Mouse (Mus musculus): ENCODE measurements around the gene 1700001P01Rik. TPM values are rescaled to one million over a fixed set of nuclear protein-coding genes. Genes with fewer than 3 reads are reported as not detected.
"Not testable (repeated sequence)": the region's sequence is repeated elsewhere in the genome, so short reads cannot be mapped to it uniquely, and the experiment has no call there.

1700001P01Rik gene
- total and polyA plus RNA-seq, 3 experiments, result 0.49 TPM; not detected in 2

GRCm38 (mm10) chr11:97744718-97745330 is 30.9 kb downstream of the 1700001P01Rik start:
- DNase-seq, result peak; percentile 99

- DNase-seq, result peak; percentile 76
Observed at GRCm38 (mm10) chr11:97744063-97744717, 31.5 kb downstream of the 1700001P01Rik start, which contains the start of gene Pip4k2b. Pip4k2b (minus strand) TSS chr11:97744704.

- DNase-seq, result no peak
Observed at GRCm38 (mm10) chr11:97743423-97743822, 32.3 kb downstream of the 1700001P01Rik start.

DNA sequence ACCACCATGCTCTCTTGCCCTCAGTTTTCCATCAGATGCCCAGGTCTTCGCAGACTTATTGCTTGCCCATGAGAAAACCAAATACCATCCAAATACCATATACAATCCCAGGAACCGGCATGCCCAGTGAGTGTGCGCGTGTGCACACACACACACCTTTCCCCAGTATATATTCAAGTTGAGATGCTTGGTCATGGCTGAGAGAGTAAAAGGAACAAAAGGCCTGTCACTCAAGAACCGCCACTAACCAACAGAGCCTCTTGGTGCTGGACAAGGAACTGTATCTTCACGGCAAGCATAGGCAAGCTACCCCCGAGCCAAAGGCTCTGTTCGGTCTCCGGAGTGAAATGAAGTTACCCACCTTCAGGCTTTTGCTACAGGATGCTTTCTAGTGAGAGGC is 33.1 kb downstream of the 1700001P01Rik start:
- no peak for DNase-seq

DNA sequence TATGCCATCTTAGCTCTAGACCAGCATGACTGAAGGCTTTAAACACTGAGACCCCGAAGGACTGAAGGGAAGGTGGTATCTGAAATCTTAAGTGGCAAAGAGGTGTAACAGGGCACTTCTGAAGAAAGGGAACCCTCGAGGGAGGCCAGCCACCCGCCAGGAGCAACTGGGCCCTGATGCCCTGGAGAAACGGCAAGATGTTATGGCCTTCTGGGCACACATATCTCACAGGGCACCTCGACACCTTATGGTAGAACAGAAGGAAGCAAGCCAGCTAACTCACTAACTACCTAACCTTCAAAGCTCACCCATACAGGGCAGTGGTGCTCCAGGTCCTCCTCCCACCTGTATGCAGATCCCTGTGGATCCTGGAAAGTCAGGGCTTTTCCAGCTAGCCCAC is 33.6 kb downstream of the 1700001P01Rik start:
- DNase-seq, result no peak

DNA sequence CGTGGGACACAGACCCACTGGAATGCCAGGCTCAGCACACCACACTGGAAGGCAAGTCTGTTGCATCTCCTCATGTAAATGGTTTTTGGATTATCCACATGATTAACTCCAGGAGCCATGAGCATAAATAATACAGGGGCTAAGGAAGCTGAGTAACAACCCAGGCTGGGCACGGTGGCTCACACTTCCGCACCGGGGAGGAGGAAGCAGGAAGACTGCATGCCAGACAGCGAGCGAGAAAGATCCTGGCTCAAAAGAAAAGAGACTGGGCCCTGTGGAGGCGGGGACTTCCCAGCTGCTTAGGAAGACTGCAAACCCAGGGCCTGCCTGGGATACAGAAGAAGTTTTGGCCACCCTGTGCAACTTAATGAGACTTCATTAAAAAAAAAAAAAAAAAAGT is 35.5 kb downstream of the 1700001P01Rik start:
- DNase-seq, result peak; percentile 52

DNA sequence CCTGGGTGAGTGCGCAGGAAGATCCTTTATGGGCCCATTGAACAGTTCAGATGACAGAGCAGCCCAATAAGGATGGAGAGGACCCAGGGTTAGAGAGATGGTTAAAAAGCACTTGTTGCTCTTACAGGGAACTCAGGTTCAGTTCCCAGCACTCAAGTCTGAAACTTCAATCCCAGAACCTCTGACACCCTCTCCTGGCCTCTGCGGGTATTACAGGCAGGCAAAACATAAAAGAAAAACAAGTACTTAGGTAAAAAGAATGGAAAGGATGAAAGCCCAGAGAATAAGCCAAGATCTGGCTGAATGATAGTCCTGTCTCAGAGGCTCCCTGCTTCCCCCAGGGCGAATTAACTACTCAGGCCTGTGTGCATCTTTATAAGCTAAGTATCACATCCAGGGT is 36.6 kb downstream of the 1700001P01Rik start:
- no peak for DNase-seq

DNA sequence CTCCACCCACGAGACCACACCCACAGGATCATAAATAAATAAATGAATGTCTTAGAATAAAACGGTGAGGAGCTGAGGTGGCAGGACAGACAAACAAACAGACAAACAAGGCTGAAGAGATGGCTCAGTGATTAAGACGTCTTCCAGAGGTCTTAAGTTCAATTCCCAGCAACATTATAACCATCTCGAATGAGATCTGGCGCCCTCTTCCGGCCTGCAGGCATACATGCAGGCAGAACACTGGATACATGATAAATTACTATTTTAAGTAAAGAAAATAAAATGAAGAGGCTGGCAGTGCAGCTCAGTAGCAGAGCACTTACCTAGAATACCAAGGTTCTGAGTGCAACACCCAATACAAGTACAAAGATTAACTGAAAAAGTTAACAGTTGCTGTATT is 37.0 kb downstream of the 1700001P01Rik start:
- DNase-seq, result no peak

- no peak for DNase-seq
Observed at GRCm38 (mm10) chr11:97737600-97737999, 38.1 kb downstream of the 1700001P01Rik start.

DNA sequence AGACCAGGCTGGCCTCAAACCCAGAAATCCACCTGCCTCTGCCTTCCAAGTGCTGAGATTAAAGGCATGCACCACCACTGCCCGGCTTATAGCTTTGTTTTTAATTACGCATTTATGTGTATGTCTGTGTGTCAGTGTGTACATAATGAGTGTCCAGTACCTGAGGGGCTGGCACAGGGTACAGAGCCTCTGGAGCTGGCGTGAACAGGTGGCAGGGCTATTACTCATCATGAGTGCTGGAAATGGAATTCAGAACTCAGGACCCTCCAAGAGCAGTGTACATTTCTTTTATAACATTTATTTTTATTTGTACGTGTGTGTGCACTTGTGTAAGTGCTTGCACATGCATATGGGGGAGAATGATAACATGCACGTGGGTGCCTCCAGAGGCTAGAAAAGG is 39.1 kb downstream of the 1700001P01Rik start:
- no peak for DNase-seq

DNA sequence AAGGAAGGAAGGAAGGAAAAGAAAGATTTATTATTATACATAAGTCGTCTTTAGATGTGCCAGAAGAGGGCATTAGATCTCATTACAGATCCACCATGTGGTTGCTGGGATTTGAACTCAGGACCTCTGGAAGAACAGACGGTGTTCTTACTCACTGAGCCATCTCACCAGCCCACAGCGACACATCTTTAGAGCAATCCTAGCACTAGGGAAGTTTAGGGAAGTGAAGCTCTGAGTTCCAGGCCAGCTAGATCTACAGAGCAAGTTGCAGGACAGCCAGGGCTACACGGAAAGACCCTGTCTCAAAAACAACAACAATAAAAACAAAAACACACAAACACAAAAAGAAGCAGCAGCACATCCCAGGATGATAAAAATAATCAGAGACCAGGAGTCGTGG is 40.9 kb downstream of the 1700001P01Rik start:
- DNase-seq, result not testable (repeated sequence)

- no peak for DNase-seq
Observed at GRCm38 (mm10) chr11:97733689-97734088, 42.0 kb downstream of the 1700001P01Rik start.

- DNase-seq, result no peak
Observed at GRCm38 (mm10) chr11:97728730-97729129, 47.0 kb downstream of the 1700001P01Rik start.

GRCm38 (mm10) chr11:97728311-97728710 is 47.4 kb downstream of the 1700001P01Rik start:
- DNase-seq, result no peak

DNA sequence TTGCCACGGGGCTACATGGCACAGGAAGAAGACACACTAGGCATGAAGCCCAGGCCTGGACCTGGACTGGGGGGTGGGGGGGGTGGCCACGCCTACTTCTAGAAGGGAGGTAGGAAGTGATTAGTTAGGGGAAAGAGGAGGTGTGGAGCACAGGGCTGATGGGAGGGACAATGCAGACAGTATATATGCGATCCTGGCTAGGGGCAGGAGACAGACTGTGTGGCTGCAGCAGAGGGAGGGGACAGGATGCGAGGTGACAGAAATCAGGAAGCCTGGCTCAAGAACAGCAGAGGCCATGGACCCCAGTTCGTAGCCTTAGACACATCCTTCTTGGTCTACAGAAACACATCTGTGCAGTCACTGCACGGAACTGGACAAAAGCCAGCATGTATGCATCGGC is 52.0 kb downstream of the 1700001P01Rik start:
- no peak for DNase-seq

Small RNA genes lying within 50 kb of the gene (microRNA-seq; reads per million reads assigned to microRNA genes)
- gene Mir8102, result 0 to 1.2 reads per million in 2 experiments

Other genes starting within 250 kb of the 1700001P01Rik start
- gene Srcin1, start 199.7 kb downstream of the 1700001P01Rik start, total RNA-seq (2021), result 10 to 100 TPM; 11.2 to 13.9 TPM
- 13.8 and 17.9 TPM in 2 replicates for gene Srcin1, start 199.7 kb downstream of the 1700001P01Rik start, polyA plus RNA-seq (2012; rRNA removed)
- 1 to 10 TPM; 2.0 to 6.8 TPM for gene Epop, start 146.2 kb downstream of the 1700001P01Rik start, total RNA-seq (2021)
- gene Epop, start 146.2 kb downstream of the 1700001P01Rik start, polyA plus RNA-seq (2012; rRNA removed), result 10.6 and 16.2 TPM in 2 replicates
- gene Mllt6, start 112.5 kb downstream of the 1700001P01Rik start, total RNA-seq (2021), result 10 to 100 TPM; 30.6 to 51.2 TPM
- 73.0 and 85.8 TPM in 2 replicates for gene Mllt6, start 112.5 kb downstream of the 1700001P01Rik start, polyA plus RNA-seq (2012; rRNA removed)
- gene Cisd3, start 90.1 kb downstream of the 1700001P01Rik start, total RNA-seq (2021), result 100 to 1,000 TPM; 183 to 265 TPM
- gene Cisd3, start 90.1 kb downstream of the 1700001P01Rik start, polyA plus RNA-seq (2012; rRNA removed), result 61.6 and 66.4 TPM in 2 replicates
- 10 to 100 TPM; 19.8 to 26.1 TPM for gene Pcgf2, start 75.4 kb downstream of the 1700001P01Rik start, total RNA-seq (2021)
- gene Pcgf2, start 75.4 kb downstream of the 1700001P01Rik start, polyA plus RNA-seq (2012; rRNA removed), result 89.5 and 107 TPM in 2 replicates
- 100 to 1,000 TPM; 224 to 239 TPM for gene Psmb3, start 72.5 kb downstream of the 1700001P01Rik start, total RNA-seq (2021)
- gene Psmb3, start 72.5 kb downstream of the 1700001P01Rik start, polyA plus RNA-seq (2012; rRNA removed), result 247 and 261 TPM in 2 replicates
- 10 to 100 TPM; 26.9 to 27.2 TPM for gene Pip4k2b, start 31.2 kb downstream of the 1700001P01Rik start, total RNA-seq (2021)
- 12.8 and 14.7 TPM in 2 replicates for gene Pip4k2b, start 31.2 kb downstream of the 1700001P01Rik start, polyA plus RNA-seq (2012; rRNA removed)
- 10 to 100 TPM; 17.5 to 28.9 TPM for gene Cwc25, start 9.4 kb downstream of the 1700001P01Rik start, total RNA-seq (2021)
- gene Cwc25, start 9.4 kb downstream of the 1700001P01Rik start, polyA plus RNA-seq (2012; rRNA removed), result 5.1 and 6.5 TPM in 2 replicates
- 100 to 1,000 TPM; 700 to 846 TPM for gene Rpl23, start 6.5 kb upstream of the 1700001P01Rik start, total RNA-seq (2021)
- 13.7 and 14.2 TPM in 2 replicates for gene Rpl23, start 6.5 kb upstream of the 1700001P01Rik start, polyA plus RNA-seq (2012; rRNA removed)
- gene Lasp1, start 23.1 kb upstream of the 1700001P01Rik start, total RNA-seq (2021), result 100 to 1,000 TPM; 118 to 172 TPM
- gene Lasp1, start 23.1 kb upstream of the 1700001P01Rik start, polyA plus RNA-seq (2012; rRNA removed), result 127 and 138 TPM in 2 replicates
- gene B230217C12Rik, start 64.9 kb upstream of the 1700001P01Rik start, total RNA-seq (2021), result 1 to 10 TPM; 2.9 to 4.6 TPM
- 1.8 and 2.5 TPM in 2 replicates for gene B230217C12Rik, start 64.9 kb upstream of the 1700001P01Rik start, polyA plus RNA-seq (2012; rRNA removed)
- gene Fbxo47, start 108.2 kb upstream of the 1700001P01Rik start, total RNA-seq (2021), result 1 to 10 TPM in 1 of 2 experiments, under 1 TPM in 1; 0.78 to 1.0 TPM
- gene Fbxo47, start 108.2 kb upstream of the 1700001P01Rik start, polyA plus RNA-seq (2012; rRNA removed), result 0.21 TPM in 1 of 2 replicates, not detected in the other
- gene Plxdc1, start 210.5 kb upstream of the 1700001P01Rik start, total RNA-seq (2021), result 10 to 100 TPM; 17.5 to 22.2 TPM
- gene Plxdc1, start 210.5 kb upstream of the 1700001P01Rik start, polyA plus RNA-seq (2012; rRNA removed), result 11.0 and 13.7 TPM in 2 replicates
- gene Arl5c, start 220.3 kb upstream of the 1700001P01Rik start, total RNA-seq (2021), result 1 to 10 TPM in 1 of 2 experiments, under 1 TPM in 1; 0.29 to 1.2 TPM
- 0.43 and 0.87 TPM in 2 replicates for gene Arl5c, start 220.3 kb upstream of the 1700001P01Rik start, polyA plus RNA-seq (2012; rRNA removed)
- 1 to 10 TPM; 6.9 to 9.6 TPM for gene Cacnb1, start 247.1 kb upstream of the 1700001P01Rik start, total RNA-seq (2021)
- gene Cacnb1, start 247.1 kb upstream of the 1700001P01Rik start, polyA plus RNA-seq (2012; rRNA removed), result 14.4 and 14.5 TPM in 2 replicates

Measured in adrenal gland, adult 2 months (tissue).